Mouse (Mus musculus) heart, embryonic 15.5 days (tissue): Measurements from ENCODE around the gene Irak3. TPM values are rescaled to one million over a fixed set of nuclear protein-coding genes. Genes with fewer than 3 reads are reported as not detected.

ENCODE experiments used
- polyA plus RNA-seq: library from polyadenylated mRNA; unstranded; fragments of >200 nt; fragmentation: Nextera tagmentation; extraction: Ambion mirVana; gene quantifications from 2 replicates; pipeline ENCODE4 v1.2.1, GENCODE M21; 2015

Gene Irak3
- polyA plus RNA-seq, 1 experiment from 2014 or later: 0.59 TPM

Other genes starting within 250 kb of the Irak3 start
- gene Helb, start 89.1 kb downstream of the Irak3 start, polyA plus RNA-seq: 5.9 and 6.6 TPM in 2 replicates
- gene Tmbim4, start 540 bp downstream of the Irak3 start, polyA plus RNA-seq: 103 and 110 TPM in 2 replicates
- gene Llph, start 24.9 kb upstream of the Irak3 start, polyA plus RNA-seq: 26.0 and 29.4 TPM in 2 replicates